Mouse (Mus musculus) kidney, embryonic 14.5 days (tissue): Measurements from ENCODE around the gene Gm8926. TPM values are rescaled to one million over a fixed set of nuclear protein-coding genes. Genes with fewer than 3 reads are reported as not detected.
"Not testable (repeated sequence)": the region's sequence is repeated elsewhere in the genome, so short reads cannot be mapped to it uniquely, and the experiment has no call there.

Experiments
- ATAC-seq: fragments of 200-750 bp; cut with Nextera tagmentation; 2 replicates; pipeline ENCODE4 v1.8.0; 2017; ENCODE audit warnings: moderate number of reproducible peaks, mild to moderate bottlenecking, moderate TSS enrichment, moderate library complexity; ENCODE audit not compliant: low FRiP score, low TSS enrichment
- H3K27ac ChIP-seq: fragments of 300-500 bp; sonication (generic); 2 replicates; pipeline ENCODE4 v1.5.1; 2014; ENCODE audit warnings: low read depth, mild to moderate bottlenecking, low read length, moderate library complexity, mixed read lengths
- H3K27me3 ChIP-seq: fragments of 300-500 bp; sonication (generic); 2 replicates; pipeline ENCODE4 v1.6.1; 2014; ENCODE audit warnings: mild to moderate bottlenecking, low read length; ENCODE audit not compliant: control insufficient read depth, insufficient read depth
- H3K36me3 ChIP-seq: fragments of 300-500 bp; sonication (generic); 2 replicates; pipeline ENCODE4 v1.6.1; 2014; ENCODE audit warnings: low read length, mixed read lengths; ENCODE audit not compliant: control insufficient read depth, insufficient read depth
- H3K4me1 ChIP-seq: fragments of 300-500 bp; sonication (generic); 2 replicates; pipeline ENCODE4 v1.6.1; 2014; ENCODE audit warnings: low read length, mixed read lengths; ENCODE audit not compliant: control insufficient read depth, insufficient read depth
- H3K4me2 ChIP-seq: fragments of 300-500 bp; sonication (generic); replicated peaks from 2 replicates; pipeline ENCODE4 v1.6.1; 2014; ENCODE audit warnings: low read depth, mild to moderate bottlenecking, low read length
- H3K4me3 ChIP-seq: fragments of 300-500 bp; sonication (generic); 2 replicates; pipeline ENCODE4 v1.5.1; 2014; ENCODE audit warnings: mild to moderate bottlenecking, low read length
- H3K9ac ChIP-seq: fragments of 300-500 bp; sonication (generic); 2 replicates; pipeline ENCODE4 v1.6.1; 2014; ENCODE audit warnings: low read depth, mild to moderate bottlenecking, low read length, moderate library complexity
- H3K9me3 ChIP-seq: fragments of 300-500 bp; sonication (generic); 2 replicates; pipeline ENCODE4 v1.6.1; 2016; ENCODE audit warnings: low read length; ENCODE audit not compliant: control insufficient read depth
- WGBS: fragments of 180-500 bp; shearing (Covaris S2); extraction: QIAGEN DNeasy Blood & Tissue Kit; methylation state at CpG from one replicate; pipeline ENCODE4 v1.1.7; 2014; 5-methylcytosine and 5-hydroxymethylcytosine counted together
- polyA plus RNA-seq: library from polyadenylated mRNA; unstranded; fragments of >200 nt; fragmentation: Nextera tagmentation; extraction: Ambion mirVana; gene quantifications from 2 replicates; pipeline ENCODE4 v1.2.1, GENCODE M21; 2014

Gm8926 gene
- polyA plus RNA-seq, result not detected in 2 replicates

DNA sequence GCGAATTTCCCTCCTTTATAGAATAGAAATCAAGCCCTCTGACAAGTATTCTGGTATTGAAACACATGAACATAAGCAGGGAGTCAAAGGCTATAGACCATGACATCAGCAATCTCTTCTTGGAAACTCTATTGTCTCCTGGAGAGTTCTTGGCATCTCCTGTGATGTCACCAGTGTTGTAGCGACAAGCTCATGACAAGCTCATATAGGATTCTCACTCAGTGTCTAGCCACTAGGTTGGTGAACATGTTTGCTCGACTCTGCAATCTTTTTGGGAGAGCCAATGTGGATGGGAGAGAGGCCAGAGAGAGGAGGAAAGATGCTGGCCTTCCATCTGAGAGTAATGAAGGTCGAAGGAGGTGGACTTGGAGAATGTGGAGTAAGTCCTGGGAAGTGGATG, at the start of gene Gm8926:
Gm8926 (plus strand) TSS at position 301 of the 400 bp plus-strand sequence.
- H3K4me3 ChIP-seq, H3K36me3 ChIP-seq, H3K9me3 ChIP-seq, ATAC-seq, H3K27ac ChIP-seq, H3K4me1 ChIP-seq, H3K9ac ChIP-seq, H3K27me3 ChIP-seq, H3K4me2 ChIP-seq: not testable (repeated sequence)
- WGBS, result 73% methylated on average over 1 of the region's 4 CpGs

Other genes with a start within 250 kb of the Gm8926 start
- not detected in 2 replicates for gene Gm6460, start 175.6 kb upstream of the Gm8926 start, polyA plus RNA-seq
- not detected in 2 replicates for gene Gm8922, start 88.6 kb upstream of the Gm8926 start, polyA plus RNA-seq
- gene Gm6465, start 75.0 kb downstream of the Gm8926 start, polyA plus RNA-seq, result not detected in 2 replicates
- not detected in 2 replicates for gene 4933402N22Rik, start 147.5 kb downstream of the Gm8926 start, polyA plus RNA-seq